Mouse (Mus musculus) neural tube, embryonic 11.5 days (tissue): ENCODE measurements around the gene Pnp. TPM values are rescaled to one million over a fixed set of nuclear protein-coding genes. Genes with fewer than 3 reads are reported as not detected.
"Not testable (repeated sequence)": the region's sequence is repeated elsewhere in the genome, so short reads cannot be mapped to it uniquely, and the experiment has no call there.

Experiments
- ATAC-seq: fragments of 200-750 bp; cut with Nextera tagmentation; 2 replicates; pipeline ENCODE4 v1.8.0; 2017; ENCODE audit warnings: moderate number of reproducible peaks, mild to moderate bottlenecking, moderate TSS enrichment, moderate library complexity; ENCODE audit not compliant: insufficient read depth, low FRiP score, low TSS enrichment
- DNase-seq: peaks from one replicate; pipeline ENCODE4 v3.0.0-alpha.2; 2015; ENCODE audit warnings: low spot score
- H3K27ac ChIP-seq: fragments of 300-500 bp; sonication (generic); 2 replicates; pipeline ENCODE4 v1.5.1; 2014; ENCODE audit warnings: low read depth, mild to moderate bottlenecking, low read length
- H3K27me3 ChIP-seq: fragments of 300-500 bp; sonication (generic); 2 replicates; pipeline ENCODE4 v1.6.1; 2014; ENCODE audit warnings: mild to moderate bottlenecking, low read length, mixed read lengths; ENCODE audit not compliant: control insufficient read depth, insufficient read depth
- H3K36me3 ChIP-seq: fragments of 300-500 bp; sonication (generic); 2 replicates; pipeline ENCODE4 v1.6.1; 2014; ENCODE audit warnings: mild to moderate bottlenecking, low read length, moderate library complexity, mixed read lengths; ENCODE audit not compliant: control insufficient read depth, insufficient read depth
- H3K4me1 ChIP-seq: fragments of 300-500 bp; sonication (generic); 2 replicates; pipeline ENCODE4 v1.6.1; 2014; ENCODE audit warnings: low read length, mixed read lengths; ENCODE audit not compliant: control insufficient read depth, insufficient read depth
- H3K4me2 ChIP-seq: fragments of 300-500 bp; sonication (generic); 2 replicates; pipeline ENCODE4 v1.6.1; 2014; ENCODE audit warnings: low read depth, mild to moderate bottlenecking, moderate library complexity
- H3K4me3 ChIP-seq: fragments of 300-500 bp; sonication (generic); 2 replicates; pipeline ENCODE4 v1.5.1; 2014; ENCODE audit warnings: low read depth, low read length
- H3K9ac ChIP-seq: fragments of 300-500 bp; sonication (generic); 2 replicates; pipeline ENCODE4 v1.6.1; 2014; ENCODE audit warnings: mild to moderate bottlenecking, low read length
- H3K9me3 ChIP-seq: fragments of 300-500 bp; sonication (generic); 2 replicates; pipeline ENCODE4 v1.6.1; 2016; ENCODE audit warnings: low read length; ENCODE audit not compliant: control insufficient read depth
- WGBS: fragments of 180-500 bp; shearing (Covaris S2); extraction: QIAGEN DNeasy Blood & Tissue Kit; methylation state at CpG from one replicate; pipeline ENCODE4 v1.1.7; 2014; 5-methylcytosine and 5-hydroxymethylcytosine counted together
- polyA plus RNA-seq: library from polyadenylated mRNA; unstranded; fragments of >200 nt; fragmentation: Nextera tagmentation; extraction: Ambion mirVana; gene quantifications from 2 replicates; pipeline ENCODE4 v1.2.1, GENCODE M21; 2014

Pnp gene
- polyA plus RNA-seq, 1 experiment from 2014 or later = 56.5 TPM

DNA sequence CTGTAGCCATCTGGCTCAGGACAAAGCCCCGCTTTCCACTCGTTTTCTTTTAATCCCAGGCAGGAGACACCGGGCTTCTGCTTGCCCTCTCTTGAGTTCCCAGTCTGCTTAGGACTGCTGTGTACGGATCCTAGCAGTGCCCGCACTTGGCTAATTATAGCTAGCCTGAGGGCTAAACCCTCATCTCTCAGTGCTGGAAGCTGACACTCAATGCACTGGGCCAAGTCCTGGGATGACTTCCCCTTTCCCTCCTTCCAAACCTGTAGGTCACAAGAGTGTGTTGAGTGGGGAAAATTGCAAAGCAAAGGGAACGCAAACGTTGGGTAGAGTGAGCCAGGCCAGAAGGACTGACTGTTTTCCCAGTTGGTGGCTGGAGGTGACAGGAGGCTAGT is 33.5 kb upstream of the Pnp start, which contains the start of gene Klhl33:
Gene Klhl33, minus strand, starts transcription at position 134 of the 392 bp plus-strand sequence.
- Histone ChIP-seq H3K36me3 (no peaks in the 10 kb centered on the region), H3K4me1 (peaks cover 5% of the 10 kb centered on the region; the same call in 1 of the 2 replicates), H3K27ac (no peak within 1 kb of the TSS), H3K9me3 (no peaks in the 10 kb centered on the region), H3K9ac (peak within 1 kb of the TSS; percentile 61), H3K4me3 (peak within 1 kb of the TSS; percentile 43), H3K27me3 (0 out of 2 replicates have a peak, but pooled peaks cover 2% of the 10 kb centered on the region), H3K4me2 (peak within 1 kb of the TSS; percentile 83)
- DNase-seq (no peak), ATAC-seq (no peak)
- WGBS = 48% methylated on average over 7 of the region's 7 CpGs

GRCm38 (mm10) chr14:50897992-50898391 is 32.9 kb upstream of the Pnp start:
- 94% methylated on average over 2 of the region's 2 CpGs for WGBS
- ATAC-seq, DNase-seq: not testable (repeated sequence)

GRCm38 (mm10) chr14:50903973-50904827 is 26.7 kb upstream of the Pnp start:
- Histone ChIP-seq H3K27ac (no peak overlapping the region), H3K4me1 (no peaks in the 10 kb centered on the region), H3K4me2 (peak overlapping the region; percentile 63), H3K36me3 (no peaks in the 10 kb centered on the region), H3K4me3 (peak overlapping the region; percentile 32), H3K9me3 (no peaks in the 10 kb centered on the region), H3K9ac (peak overlapping the region; percentile 16), H3K27me3 (no peaks in the 10 kb centered on the region)
- peak; percentile 78 for ATAC-seq
- DNase-seq = peak; percentile 71
- 3% methylated on average over 26 of the region's 26 CpGs for WGBS

More at GRCm38 (mm10) chr14:50897992-50898391, 32.9 kb upstream of the Pnp start:
- not testable (repeated sequence) for H3K36me3 ChIP-seq, H3K4me1 ChIP-seq, H3K9me3 ChIP-seq, H3K27me3 ChIP-seq, H3K4me3 ChIP-seq, H3K27ac ChIP-seq, H3K4me2 ChIP-seq, H3K9ac ChIP-seq

DNA sequence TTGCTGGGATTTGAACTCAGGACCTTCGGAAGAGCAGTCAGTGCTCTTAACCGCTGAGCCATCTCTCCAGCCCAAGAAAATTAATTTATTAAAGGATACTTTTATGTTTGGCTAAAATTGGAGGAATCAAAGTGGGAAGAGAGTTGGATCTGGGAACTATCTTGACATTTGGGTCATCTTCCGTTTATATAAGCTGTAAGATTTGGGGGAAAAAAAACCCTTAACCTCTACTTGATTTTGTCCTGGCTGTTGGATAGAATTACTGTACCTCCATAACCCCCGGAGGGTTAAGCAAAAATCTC is 26.1 kb upstream of the Pnp start:
- Histone ChIP-seq H3K4me2 (no peak overlapping the region), H3K9ac (no peak overlapping the region), H3K4me3 (no peak overlapping the region), H3K9me3 (no peaks in the 10 kb centered on the region), H3K27me3 (no peaks in the 10 kb centered on the region), H3K36me3 (no peaks in the 10 kb centered on the region), H3K27ac (no peak overlapping the region), H3K4me1 (no peaks in the 10 kb centered on the region)
- DNase-seq = no peak
- WGBS = 81% methylated on average over 4 of the region's 4 CpGs
- no peak for ATAC-seq

DNA sequence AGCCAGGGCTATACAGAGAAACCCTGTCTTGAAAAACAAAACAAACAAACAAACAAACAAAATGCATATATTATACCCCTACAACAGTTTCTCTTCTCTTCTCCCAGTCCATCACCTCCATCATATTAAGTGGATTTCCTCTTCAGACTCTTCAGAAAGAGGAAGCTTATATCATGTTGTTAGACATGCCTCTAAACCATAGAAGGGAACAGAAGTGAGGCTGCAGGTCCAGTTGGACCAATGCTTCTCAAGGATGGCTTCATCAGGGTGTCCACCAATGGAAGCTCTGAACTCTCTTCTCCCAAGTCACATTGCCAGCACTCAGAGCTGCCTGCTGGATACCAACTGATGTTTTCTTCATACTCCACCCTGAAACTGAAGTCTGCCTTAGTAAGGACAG is 25.6 kb upstream of the Pnp start:
- H3K27me3 ChIP-seq, H3K4me3 ChIP-seq, H3K9me3 ChIP-seq, H3K9ac ChIP-seq, ATAC-seq, H3K4me1 ChIP-seq, H3K36me3 ChIP-seq, H3K4me2 ChIP-seq, H3K27ac ChIP-seq, DNase-seq: not testable (repeated sequence)

- Histone ChIP-seq H3K4me1 (no peaks in the 10 kb centered on the region), H3K27ac (no peak overlapping the region), H3K9ac (no peak overlapping the region), H3K4me3 (no peak overlapping the region), H3K36me3 (peaks cover 2% of the 10 kb centered on the region; the same call in 1 of the 2 replicates), H3K9me3 (no peaks in the 10 kb centered on the region), H3K27me3 (no peaks in the 10 kb centered on the region), H3K4me2 (no peak overlapping the region)
- ATAC-seq (no peak), DNase-seq (no peak)
- WGBS = 74% methylated on average over 4 of the region's 4 CpGs
Observed at GRCm38 (mm10) chr14:50908126-50908525, 22.8 kb upstream of the Pnp start.

- no peaks in the 10 kb centered on the region for H3K4me1 ChIP-seq
- no peaks in the 10 kb centered on the region for H3K27me3 ChIP-seq
- no peak overlapping the region for H3K4me2 ChIP-seq
- no peak overlapping the region for H3K9ac ChIP-seq
- H3K36me3 ChIP-seq = peaks cover 3% of the 10 kb centered on the region
- no peak for DNase-seq
- H3K9me3 ChIP-seq = no peaks in the 10 kb centered on the region
- no peak overlapping the region for H3K27ac ChIP-seq
- WGBS = 64% methylated on average over 3 of the region's 3 CpGs
- H3K4me3 ChIP-seq = no peak overlapping the region
- ATAC-seq = no peak
Observed at GRCm38 (mm10) chr14:50911356-50911755, 19.5 kb upstream of the Pnp start.

- Histone ChIP-seq H3K36me3 (peaks cover 13% of the 10 kb centered on the region), H3K4me3 (peak overlapping the region; percentile 84), H3K4me2 (peak overlapping the region; percentile 77), H3K9ac (peak overlapping the region; percentile 10; the same call in 1 of the 2 replicates)
- not testable (repeated sequence) for ATAC-seq, H3K27ac ChIP-seq, H3K27me3 ChIP-seq, H3K4me1 ChIP-seq, H3K9me3 ChIP-seq, DNase-seq
- 77% methylated on average over 1 of the region's 1 CpGs for WGBS
Observed at GRCm38 (mm10) chr14:50923437-50923836, 7.4 kb upstream of the Pnp start.
